Mouse (Mus musculus): ENCODE data around the gene B4galt5.
"Not testable (repeated sequence)": the region's sequence is repeated elsewhere in the genome, so short reads cannot be mapped to it uniquely, and the experiment has no call there.

Gene B4galt5

DNA sequence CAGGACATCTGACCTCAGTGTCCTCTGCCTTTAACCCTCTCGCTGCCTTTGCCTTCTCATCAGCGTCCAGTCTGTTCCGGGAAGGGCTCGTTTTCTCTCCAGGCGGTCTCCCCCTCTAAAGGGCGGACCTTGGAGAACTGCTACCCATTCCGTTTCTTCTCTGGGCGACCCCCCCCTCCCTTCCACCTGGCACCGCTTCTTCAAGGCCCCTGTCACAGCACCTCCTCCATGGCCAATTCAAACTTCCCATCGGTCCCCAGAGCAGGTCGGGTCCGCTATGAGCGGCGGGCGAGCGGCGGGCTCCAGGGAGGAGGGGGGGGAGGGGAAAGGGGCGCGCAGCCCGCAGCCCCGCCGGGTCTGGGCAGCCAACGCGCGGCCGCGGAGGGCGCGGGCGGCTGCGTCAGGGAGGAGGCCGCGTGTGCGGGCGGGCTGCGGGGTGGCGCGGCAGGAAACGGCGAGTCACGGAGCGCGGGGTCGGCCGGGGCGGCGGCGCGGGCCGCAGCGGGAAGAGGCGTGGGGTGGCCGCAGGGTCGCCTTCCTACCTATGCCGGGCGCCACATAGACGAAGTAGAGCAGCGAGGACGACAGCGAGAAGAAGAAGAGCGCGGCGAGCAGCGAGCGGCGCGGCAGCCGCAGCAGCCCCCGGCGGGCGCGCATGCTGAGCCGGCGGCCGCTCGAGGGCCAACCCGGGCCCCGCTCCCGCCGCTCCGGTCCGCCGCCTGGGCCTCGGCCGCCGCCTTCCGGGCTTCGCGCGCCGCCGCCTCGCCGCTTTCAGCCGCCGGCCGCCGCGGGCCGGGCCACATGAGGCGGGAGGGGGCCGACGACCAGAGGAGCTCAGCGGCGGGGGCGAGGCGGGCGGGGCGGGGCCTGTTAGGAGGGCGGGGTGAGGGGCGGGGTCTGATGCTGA, at the start of gene B4galt5:
Gene B4galt5 (minus strand): TSS at position 808 of the 907 bp plus-strand sequence.
- peak; percentile 67 for DNase-seq (ENCODE audit: low read depth, low spot score)

GRCm38 (mm10) chr2:167396420-167396819, 47.4 kb upstream of the B4galt5 start:
- not testable (repeated sequence) for DNase-seq (ENCODE audit: low read depth, low spot score)

GRCm38 (mm10) chr2:167394426-167394825, 45.4 kb upstream of the B4galt5 start:
- no peak for DNase-seq (ENCODE audit: low read depth, low spot score)

- DNase-seq (ENCODE audit: low read depth, low spot score), result no peak
Measured at GRCm38 (mm10) chr2:167386998-167387397, 38.0 kb upstream of the B4galt5 start.

DNA sequence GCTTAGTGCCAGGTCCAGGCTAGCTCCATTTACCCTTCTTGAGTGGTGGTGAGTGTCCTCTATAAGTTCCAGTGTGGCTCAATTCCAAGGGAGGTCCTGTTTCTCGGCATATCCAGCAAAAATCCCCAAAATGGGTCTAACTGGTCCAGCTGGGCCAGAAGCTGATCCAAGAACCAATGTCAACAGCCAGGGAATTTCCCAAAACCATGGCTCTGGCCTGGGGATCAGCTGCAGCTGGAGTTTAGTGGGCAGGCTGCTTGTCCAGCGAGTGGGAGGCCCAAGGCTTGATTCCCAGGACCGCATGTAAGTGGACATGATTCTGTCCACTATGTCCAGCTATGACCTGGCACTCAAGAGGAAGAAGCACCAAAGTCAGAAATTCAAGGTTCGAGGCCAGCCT, 37.5 kb upstream of the B4galt5 start:
- DNase-seq (ENCODE audit: low read depth, low spot score), result no peak

DNA sequence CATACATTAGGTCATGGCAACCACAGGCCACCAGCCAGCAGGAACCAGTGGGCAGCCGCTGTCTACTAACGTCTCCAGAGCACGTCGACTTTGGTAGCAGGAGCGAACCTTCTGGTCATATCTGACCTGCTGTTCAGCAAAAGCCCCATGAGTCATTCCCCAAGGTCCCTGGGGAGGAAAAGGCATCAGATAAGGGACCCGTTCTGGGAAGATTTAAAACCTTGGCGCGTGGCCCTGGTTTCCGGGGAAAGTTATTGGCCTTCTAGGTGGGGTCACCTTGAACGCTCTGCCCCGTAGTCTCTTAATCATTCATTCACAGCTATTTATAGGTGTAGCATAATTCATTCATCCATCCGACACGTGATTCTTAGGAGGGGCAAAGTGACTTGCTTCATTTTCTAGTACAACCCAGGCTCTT, 34.7 kb upstream of the B4galt5 start:
- no peak for DNase-seq (ENCODE audit: low read depth, low spot score)

DNA sequence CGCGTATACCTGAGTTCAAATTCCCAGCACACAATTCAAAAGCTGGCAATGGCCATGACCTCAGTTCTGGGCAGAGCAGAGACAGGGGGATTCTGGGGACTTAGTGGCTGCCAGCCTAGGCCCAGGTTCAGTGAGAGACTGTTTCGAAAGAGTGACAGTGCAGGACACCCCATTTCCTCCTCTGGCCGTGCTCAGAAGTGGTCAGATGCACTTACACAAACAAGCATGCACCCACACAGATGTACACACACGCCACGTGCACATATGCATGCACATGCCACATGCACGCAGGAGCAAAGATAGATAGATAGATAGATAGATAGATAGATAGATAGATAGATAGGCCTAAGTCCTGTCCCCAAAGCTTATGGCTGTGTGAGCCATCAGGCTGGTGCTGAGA, 33.4 kb upstream of the B4galt5 start:
- DNase-seq (ENCODE audit: low read depth, low spot score), result no peak

GRCm38 (mm10) chr2:167381596-167381995, 32.6 kb upstream of the B4galt5 start:
- DNase-seq (ENCODE audit: low read depth, low spot score), result no peak

GRCm38 (mm10) chr2:167380615-167381285, 31.8 kb upstream of the B4galt5 start:
- no peak for DNase-seq (ENCODE audit: low read depth, low spot score)

GRCm38 (mm10) chr2:167378972-167379371, 30.0 kb upstream of the B4galt5 start:
- DNase-seq (ENCODE audit: low read depth, low spot score), result no peak

GRCm38 (mm10) chr2:167377697-167378096, 28.7 kb upstream of the B4galt5 start:
- DNase-seq (ENCODE audit: low read depth, low spot score), result no peak

GRCm38 (mm10) chr2:167376160-167376564, 27.2 kb upstream of the B4galt5 start:
- no peak for DNase-seq (ENCODE audit: low read depth, low spot score)

GRCm38 (mm10) chr2:167375688-167376087, 26.7 kb upstream of the B4galt5 start:
- no peak for DNase-seq (ENCODE audit: low read depth, low spot score)

DNA sequence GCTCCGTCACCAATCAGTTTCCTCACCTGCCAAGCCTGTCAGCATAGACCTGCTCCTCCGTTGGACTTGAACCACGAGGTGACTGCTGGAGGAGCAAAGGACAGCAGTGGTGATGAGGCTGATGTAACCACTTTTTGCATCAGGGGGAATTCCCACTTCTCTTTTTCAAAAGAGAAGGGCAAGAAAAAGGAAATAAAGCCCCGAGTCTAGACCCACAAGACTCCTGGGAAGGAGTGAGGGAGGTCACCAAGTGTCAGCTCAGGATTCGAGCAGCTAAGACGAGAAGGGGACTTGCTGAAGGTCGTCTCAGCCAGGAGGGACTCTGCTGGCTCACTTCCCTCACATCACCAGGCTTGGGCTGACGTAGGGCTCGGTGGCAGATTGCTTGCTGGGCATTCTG, 26.2 kb upstream of the B4galt5 start:
- DNase-seq (ENCODE audit: low read depth, low spot score), result peak; percentile 22

DNA sequence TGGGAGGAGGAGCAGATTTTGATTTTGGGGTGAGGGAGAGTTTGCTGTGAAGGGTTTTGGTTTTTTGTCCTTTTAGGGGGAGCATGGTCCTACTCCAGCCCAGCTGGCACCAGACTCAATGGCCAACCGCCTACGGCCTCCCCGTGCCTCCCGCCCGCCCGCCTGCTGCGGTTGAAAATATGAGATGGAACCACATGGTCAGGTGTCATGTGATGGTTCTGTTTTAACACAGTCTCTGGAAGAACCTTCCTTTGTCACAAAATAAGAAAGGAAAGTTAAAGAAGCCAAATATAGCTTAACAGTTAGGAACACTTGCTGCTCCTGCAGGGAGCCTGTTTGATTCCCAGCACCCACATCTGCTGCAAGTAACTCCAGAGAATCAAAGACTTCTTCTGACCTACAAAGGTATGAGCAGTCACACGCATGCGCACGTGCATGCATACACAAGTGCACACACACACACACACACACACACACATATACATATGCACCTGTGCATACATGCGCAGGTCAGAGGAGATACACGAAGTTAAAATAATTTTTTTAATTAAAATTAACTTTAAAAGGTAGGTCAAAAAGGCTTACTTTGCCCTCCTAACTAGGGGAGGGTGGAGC, 25.3 kb upstream of the B4galt5 start:
- no peak for DNase-seq (ENCODE audit: low read depth, low spot score)

- no peak for DNase-seq (ENCODE audit: low read depth, low spot score)
Measured at GRCm38 (mm10) chr2:167373266-167373665, 24.3 kb upstream of the B4galt5 start.

GRCm38 (mm10) chr2:167371506-167371905, 22.5 kb upstream of the B4galt5 start:
- DNase-seq (ENCODE audit: low read depth, low spot score), result no peak

DNA sequence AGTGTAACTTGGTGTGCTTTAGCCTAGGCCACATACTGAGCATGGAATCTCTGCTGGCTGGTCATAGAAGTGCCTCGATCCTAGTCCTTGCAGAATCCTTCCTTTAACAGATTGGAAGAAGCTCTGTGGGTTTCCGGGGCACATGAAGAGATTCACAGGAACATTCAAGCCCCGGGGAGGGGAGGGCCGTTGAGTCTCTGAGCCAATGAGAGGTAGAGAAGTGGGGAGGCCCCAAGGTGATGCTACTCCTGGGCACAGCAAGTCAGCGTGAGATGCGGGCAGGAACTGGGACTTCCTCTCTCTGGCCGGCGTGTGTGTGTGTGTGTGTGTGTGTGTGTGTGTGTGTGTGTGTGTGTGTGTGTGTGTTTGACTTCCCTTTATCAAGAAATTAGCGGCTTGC, 19.3 kb upstream of the B4galt5 start:
- peak; percentile 93 for DNase-seq (ENCODE audit: low read depth, low spot score)

GRCm38 (mm10) chr2:167367777-167368281, 18.8 kb upstream of the B4galt5 start:
- DNase-seq (ENCODE audit: low read depth, low spot score), result peak; percentile 84

DNA sequence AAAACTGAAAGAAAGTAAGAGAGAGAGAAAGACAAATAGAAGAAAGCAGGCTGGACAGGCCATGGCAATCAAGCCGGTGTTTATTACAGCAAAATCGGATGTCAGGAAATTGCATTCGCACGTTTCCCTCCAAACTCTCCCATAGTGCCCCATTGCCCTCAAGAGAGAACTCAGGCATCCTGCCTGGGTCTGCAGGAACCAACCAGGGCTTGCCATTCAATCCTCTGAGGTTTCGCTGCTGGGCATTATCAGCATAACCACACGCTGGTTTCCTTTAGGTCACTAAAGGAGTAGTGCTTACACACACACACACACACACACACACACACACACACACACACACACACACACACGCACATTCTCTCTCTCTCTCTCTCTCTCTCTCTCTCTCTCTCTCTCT, 18.3 kb upstream of the B4galt5 start:
- DNase-seq (ENCODE audit: low read depth, low spot score), result peak; percentile 77

GRCm38 (mm10) chr2:167365063-167365462, 16.1 kb upstream of the B4galt5 start:
- peak; percentile 49 for DNase-seq (ENCODE audit: low read depth, low spot score)
